Mouse (Mus musculus) left cerebral cortex, adult 18-20 months (tissue): Measurements from ENCODE around the gene Fancg. TPM values are rescaled to one million over a fixed set of nuclear protein-coding genes. Genes with fewer than 3 reads are reported as not detected.
"Not testable (repeated sequence)": the region's sequence is repeated elsewhere in the genome, so short reads cannot be mapped to it uniquely, and the experiment has no call there.

ENCODE experiments used
- DNase-seq, 2 experiments: peaks; one replicate each; pipeline ENCODE4 v3.0.0; 2021 to 2022; ENCODE audit warnings: low spot score in 2 of 2, mixed read lengths in 1 of 2
- total RNA-seq, 2 experiments: library from RNA; stranded (reverse); gene quantifications; 2 replicates each; pipeline ENCODE4 v1.2.3; 2021

Fancg gene
- total RNA-seq, 2 experiments from 2014 or later: 10.3 to 11.6 TPM

GRCm38 (mm10) chr4:43000141-43000986 lies 9.9 kb downstream of the Fancg start, which contains the start of gene Vcp:
Gene Vcp (minus strand): TSS chr4:43000507.
- peak; percentile 98 to 99 for DNase-seq

- DNase-seq: peak; percentile 54 to 69
Observed at GRCm38 (mm10) chr4:42999451-43000140, 10.7 kb downstream of the Fancg start.

GRCm38 (mm10) chr4:42998022-42998421 lies 12.3 kb downstream of the Fancg start:
- no peak for DNase-seq

GRCm38 (mm10) chr4:42988296-42988695 lies 22.0 kb downstream of the Fancg start:
- no peak for DNase-seq

- not testable (repeated sequence) for DNase-seq
Observed at GRCm38 (mm10) chr4:42980467-42980866, 29.8 kb downstream of the Fancg start.

- DNase-seq: no peak
Observed at GRCm38 (mm10) chr4:42978062-42978461, 32.2 kb downstream of the Fancg start.

- DNase-seq: no peak
Observed at GRCm38 (mm10) chr4:42973868-42974267, 36.4 kb downstream of the Fancg start.

GRCm38 (mm10) chr4:42972952-42973351 lies 37.4 kb downstream of the Fancg start:
- no peak for DNase-seq

GRCm38 (mm10) chr4:42969304-42969703 lies 41.0 kb downstream of the Fancg start, which contains the start of gene 1700022I11Rik:
Gene 1700022I11Rik (plus strand): TSS chr4:42969604.
- no peak for DNase-seq

GRCm38 (mm10) chr4:42965039-42965719 lies 45.1 kb downstream of the Fancg start:
- DNase-seq: peak in 1 of 2 experiments; percentile 54

GRCm38 (mm10) chr4:42963480-42963879 lies 46.8 kb downstream of the Fancg start:
- no peak for DNase-seq

GRCm38 (mm10) chr4:42961592-42961991 lies 48.7 kb downstream of the Fancg start:
- DNase-seq: peak; percentile 74 to 76

GRCm38 (mm10) chr4:42959382-42959781 lies 50.9 kb downstream of the Fancg start:
- DNase-seq: no peak

- no peak for DNase-seq
Observed at GRCm38 (mm10) chr4:42958942-42959341, 51.4 kb downstream of the Fancg start.

- DNase-seq: no peak
Observed at GRCm38 (mm10) chr4:42957979-42958378, 52.3 kb downstream of the Fancg start.

- no peak for DNase-seq
Observed at GRCm38 (mm10) chr4:42957306-42957705, 53.0 kb downstream of the Fancg start.

- DNase-seq: no peak
Observed at GRCm38 (mm10) chr4:42956581-42956980, 53.7 kb downstream of the Fancg start.

GRCm38 (mm10) chr4:42955200-42955599 lies 55.1 kb downstream of the Fancg start:
- DNase-seq: no peak

- DNase-seq: peak; percentile 80 to 83
Observed at GRCm38 (mm10) chr4:42954297-42954696, 56.0 kb downstream of the Fancg start.

- DNase-seq: peak in 1 of 2 experiments; percentile 60
Observed at GRCm38 (mm10) chr4:42953435-42954094, 56.7 kb downstream of the Fancg start.

GRCm38 (mm10) chr4:42952563-42952962 lies 57.7 kb downstream of the Fancg start:
- DNase-seq: no peak
